Mouse (Mus musculus) brown adipose tissue, adult 24 weeks (tissue): ENCODE measurements around the gene Ikzf1. TPM values are rescaled to one million over a fixed set of nuclear protein-coding genes. Genes with fewer than 3 reads are reported as not detected.

Experiments used
- H3K27ac ChIP-seq: fragments of 200-500 bp; replicated peaks from 2 replicates; pipeline ENCODE4 v1.5.1; 2012; ENCODE audit warnings: low read depth, mild to moderate bottlenecking, low read length
- H3K4me1 ChIP-seq: fragments of 200-500 bp; 2 replicates; pipeline ENCODE4 v1.6.1; 2012; ENCODE audit warnings: low read length, mixed read lengths; ENCODE audit not compliant: control insufficient read depth, insufficient read depth, insufficient read length
- H3K4me3 ChIP-seq: fragments of 200-500 bp; 2 replicates; pipeline ENCODE4 v1.5.1; 2012; ENCODE audit warnings: low read depth, mild to moderate bottlenecking, low read length, moderate library complexity; ENCODE audit not compliant: insufficient read depth
- polyA plus RNA-seq: library from polyadenylated mRNA; stranded (reverse); fragments of >200 nt; gene quantifications from 2 replicates; pipeline ENCODE4 v1.2.4, GENCODE M21; 2012; ENCODE audit not compliant: missing spikeins, insufficient read depth, insufficient read length

The Ikzf1 gene
- polyA plus RNA-seq, 1 experiment, result 1.3 TPM

- Histone ChIP-seq H3K4me3 (no peak overlapping the region), H3K27ac (no peak overlapping the region), H3K4me1 (no peaks in the 10 kb centered on the region)
Measured at GRCm38 (mm10) chr11:11751091-11751490, 66.3 kb downstream of the Ikzf1 start.

- Histone ChIP-seq H3K4me3 (no peak overlapping the region), H3K27ac (no peak overlapping the region), H3K4me1 (no peaks in the 10 kb centered on the region)
Measured at GRCm38 (mm10) chr11:11752859-11753258, 68.1 kb downstream of the Ikzf1 start.

GRCm38 (mm10) chr11:11758121-11758520 lies 73.3 kb downstream of the Ikzf1 start:
- no peak overlapping the region for H3K27ac ChIP-seq
- H3K4me3 ChIP-seq, result no peak overlapping the region
- H3K4me1 ChIP-seq, result no peaks in the 10 kb centered on the region

GRCm38 (mm10) chr11:11758883-11759282 lies 74.1 kb downstream of the Ikzf1 start:
- H3K27ac ChIP-seq, result no peak overlapping the region
- no peak overlapping the region for H3K4me3 ChIP-seq
- H3K4me1 ChIP-seq, result no peaks in the 10 kb centered on the region

GRCm38 (mm10) chr11:11763211-11763666 lies 78.4 kb downstream of the Ikzf1 start:
- Histone ChIP-seq H3K4me1 (no peaks in the 10 kb centered on the region), H3K27ac (no peak overlapping the region), H3K4me3 (no peak overlapping the region)

- Histone ChIP-seq H3K27ac (no peak overlapping the region), H3K4me3 (no peak overlapping the region), H3K4me1 (no peaks in the 10 kb centered on the region)
Measured at GRCm38 (mm10) chr11:11765414-11765813, 80.6 kb downstream of the Ikzf1 start.

- no peak overlapping the region for H3K27ac ChIP-seq
- H3K4me3 ChIP-seq, result no peak overlapping the region
- H3K4me1 ChIP-seq, result no peaks in the 10 kb centered on the region
Measured at GRCm38 (mm10) chr11:11766105-11766504, 81.3 kb downstream of the Ikzf1 start.

- H3K4me1 ChIP-seq, result no peaks in the 10 kb centered on the region
- no peak overlapping the region for H3K27ac ChIP-seq
- no peak overlapping the region for H3K4me3 ChIP-seq
Measured at GRCm38 (mm10) chr11:11766736-11767135, 81.9 kb downstream of the Ikzf1 start.

GRCm38 (mm10) chr11:11768057-11768456 lies 83.3 kb downstream of the Ikzf1 start:
- H3K4me1 ChIP-seq, result no peaks in the 10 kb centered on the region
- no peak overlapping the region for H3K4me3 ChIP-seq
- no peak overlapping the region for H3K27ac ChIP-seq

GRCm38 (mm10) chr11:11769281-11769680 lies 84.5 kb downstream of the Ikzf1 start:
- no peak overlapping the region for H3K27ac ChIP-seq
- H3K4me3 ChIP-seq, result no peak overlapping the region
- H3K4me1 ChIP-seq, result no peaks in the 10 kb centered on the region

GRCm38 (mm10) chr11:11770691-11771090 lies 85.9 kb downstream of the Ikzf1 start:
- no peak overlapping the region for H3K4me3 ChIP-seq
- H3K4me1 ChIP-seq, result no peaks in the 10 kb centered on the region
- H3K27ac ChIP-seq, result no peak overlapping the region

GRCm38 (mm10) chr11:11772196-11772595 lies 87.4 kb downstream of the Ikzf1 start:
- Histone ChIP-seq H3K27ac (no peak overlapping the region), H3K4me3 (no peak overlapping the region), H3K4me1 (0 out of 2 replicates have a peak, but pooled peaks cover 2% of the 10 kb centered on the region)

- H3K4me1 ChIP-seq, result 0 out of 2 replicates have a peak, but pooled peaks cover 2% of the 10 kb centered on the region
Measured at GRCm38 (mm10) chr11:11774384-11774783, 89.6 kb downstream of the Ikzf1 start.

GRCm38 (mm10) chr11:11774893-11775292 lies 90.1 kb downstream of the Ikzf1 start:
- H3K4me1 ChIP-seq, result 0 out of 2 replicates have a peak, but pooled peaks cover 2% of the 10 kb centered on the region
- H3K4me3 ChIP-seq, result no peak overlapping the region
- no peak overlapping the region for H3K27ac ChIP-seq

More at GRCm38 (mm10) chr11:11774384-11774783, 89.6 kb downstream of the Ikzf1 start:
- H3K4me3 ChIP-seq, result no peak overlapping the region
- H3K27ac ChIP-seq, result no peak overlapping the region

GRCm38 (mm10) chr11:11776071-11776821 lies 91.4 kb downstream of the Ikzf1 start:
- 0 out of 2 replicates have a peak, but pooled peaks cover 2% of the 10 kb centered on the region for H3K4me1 ChIP-seq
- H3K27ac ChIP-seq, result no peak overlapping the region
- no peak overlapping the region for H3K4me3 ChIP-seq

- H3K27ac ChIP-seq, result no peak overlapping the region
- H3K4me3 ChIP-seq, result no peak overlapping the region
- peaks cover 2% of the 10 kb centered on the region for H3K4me1 ChIP-seq
Measured at GRCm38 (mm10) chr11:11776822-11777174, 92.0 kb downstream of the Ikzf1 start.
